Mouse (Mus musculus): ENCODE data around the gene Myh6. TPM values are rescaled to one million over a fixed set of nuclear protein-coding genes. Genes with fewer than 3 reads are reported as not detected.
"Not testable (repeated sequence)": the region's sequence is repeated elsewhere in the genome, so short reads cannot be mapped to it uniquely, and the experiment has no call there.

The Myh6 gene
- polyA plus RNA-seq, 1 experiment: 1.0 TPM

GRCm38 (mm10) chr14:54976633-54977032 is 9.9 kb upstream of the Myh6 start, which contains the start of gene Gm17428:
TSS of gene Gm17428 (plus strand) at chr14:54976933.
- TF ChIP-seq POLR2A (IDR thresholded peaks at IDR 0.05; ENCODE audit: low read depth, low read length): no peak
- no peak for TF ChIP-seq CTCF (IDR thresholded peaks at IDR 0.05; ENCODE audit: borderline replicate concordance, insufficient read depth, low read length)
- Histone ChIP-seq H3K27ac (ENCODE audit: insufficient read depth, low read length) (no peak within 1 kb of the TSS), H3K4me3 (ENCODE audit: insufficient read depth, low read length) (no peak within 1 kb of the TSS), H3K4me1 (ENCODE audit: control insufficient read depth, insufficient read depth, low read length) (no peaks in the 10 kb centered on the region)

- Histone ChIP-seq H3K4me1 (ENCODE audit: control insufficient read depth, insufficient read depth, low read length) (no peaks in the 10 kb centered on the region), H3K27ac (ENCODE audit: insufficient read depth, low read length) (no peak overlapping the region), H3K4me3 (ENCODE audit: insufficient read depth, low read length) (no peak overlapping the region)
- TF ChIP-seq POLR2A (IDR thresholded peaks at IDR 0.05; ENCODE audit: low read depth, low read length) (no peak), CTCF (IDR thresholded peaks at IDR 0.05; ENCODE audit: borderline replicate concordance, insufficient read depth, low read length) (no peak)
Measured at GRCm38 (mm10) chr14:54974068-54974791, 7.5 kb upstream of the Myh6 start.

GRCm38 (mm10) chr14:54972786-54973185 is 6.1 kb upstream of the Myh6 start:
- not testable (repeated sequence) for H3K4me3 ChIP-seq (ENCODE audit: insufficient read depth, low read length); H3K4me1 ChIP-seq (ENCODE audit: control insufficient read depth, insufficient read depth, low read length); H3K27ac ChIP-seq (ENCODE audit: insufficient read depth, low read length)

GRCm38 (mm10) chr14:54968344-54968743 is 1.6 kb upstream of the Myh6 start:
- Histone ChIP-seq H3K4me1 (ENCODE audit: control insufficient read depth, insufficient read depth, low read length) (no peaks in the 10 kb centered on the region), H3K27ac (ENCODE audit: insufficient read depth, low read length) (no peak overlapping the region), H3K4me3 (ENCODE audit: insufficient read depth, low read length) (no peak overlapping the region)
- TF ChIP-seq CTCF (IDR thresholded peaks at IDR 0.05; ENCODE audit: borderline replicate concordance, insufficient read depth, low read length): no peak
- TF ChIP-seq POLR2A (IDR thresholded peaks at IDR 0.05; ENCODE audit: low read depth, low read length): no peak

GRCm38 (mm10) chr14:54967874-54968273 is 1.1 kb upstream of the Myh6 start:
- Histone ChIP-seq H3K27ac (ENCODE audit: insufficient read depth, low read length) (no peak overlapping the region), H3K4me1 (ENCODE audit: control insufficient read depth, insufficient read depth, low read length) (no peaks in the 10 kb centered on the region), H3K4me3 (ENCODE audit: insufficient read depth, low read length) (no peak overlapping the region)
- TF ChIP-seq POLR2A (IDR thresholded peaks at IDR 0.05; ENCODE audit: low read depth, low read length): no peak
- TF ChIP-seq CTCF (IDR thresholded peaks at IDR 0.05; ENCODE audit: borderline replicate concordance, insufficient read depth, low read length): no peak

GRCm38 (mm10) chr14:54965631-54966030 is 1.1 kb downstream of the Myh6 start:
- Histone ChIP-seq H3K4me1 (ENCODE audit: control insufficient read depth, insufficient read depth, low read length) (no peaks in the 10 kb centered on the region), H3K4me3 (ENCODE audit: insufficient read depth, low read length) (no peak overlapping the region), H3K27ac (ENCODE audit: insufficient read depth, low read length) (no peak overlapping the region)
- TF ChIP-seq CTCF (IDR thresholded peaks at IDR 0.05; ENCODE audit: borderline replicate concordance, insufficient read depth, low read length): no peak
- TF ChIP-seq POLR2A (IDR thresholded peaks at IDR 0.05; ENCODE audit: low read depth, low read length): no peak

- Histone ChIP-seq H3K4me3 (ENCODE audit: insufficient read depth, low read length) (no peak overlapping the region), H3K27ac (ENCODE audit: insufficient read depth, low read length) (no peak overlapping the region), H3K4me1 (ENCODE audit: control insufficient read depth, insufficient read depth, low read length) (no peaks in the 10 kb centered on the region)
- TF ChIP-seq CTCF (IDR thresholded peaks at IDR 0.05; ENCODE audit: borderline replicate concordance, insufficient read depth, low read length) (no peak), POLR2A (IDR thresholded peaks at IDR 0.05; ENCODE audit: low read depth, low read length) (no peak)
Measured at GRCm38 (mm10) chr14:54965044-54965443, 1.7 kb downstream of the Myh6 start.

- Histone ChIP-seq H3K4me1 (ENCODE audit: control insufficient read depth, insufficient read depth, low read length) (no peaks in the 10 kb centered on the region), H3K27ac (ENCODE audit: insufficient read depth, low read length) (no peak overlapping the region), H3K4me3 (ENCODE audit: insufficient read depth, low read length) (no peak overlapping the region)
- TF ChIP-seq POLR2A (IDR thresholded peaks at IDR 0.05; ENCODE audit: low read depth, low read length): no peak
- TF ChIP-seq CTCF (IDR thresholded peaks at IDR 0.05; ENCODE audit: borderline replicate concordance, insufficient read depth, low read length): no peak
Measured at GRCm38 (mm10) chr14:54963727-54964126, 3.0 kb downstream of the Myh6 start.

GRCm38 (mm10) chr14:54962714-54963113 is 4.0 kb downstream of the Myh6 start:
- H3K27ac ChIP-seq (ENCODE audit: insufficient read depth, low read length): no peak overlapping the region
- no peaks in the 10 kb centered on the region for H3K4me1 ChIP-seq (ENCODE audit: control insufficient read depth, insufficient read depth, low read length)
- TF ChIP-seq CTCF (IDR thresholded peaks at IDR 0.05; ENCODE audit: borderline replicate concordance, insufficient read depth, low read length) (no peak), POLR2A (IDR thresholded peaks at IDR 0.05; ENCODE audit: low read depth, low read length) (no peak)
- H3K4me3 ChIP-seq (ENCODE audit: insufficient read depth, low read length): no peak overlapping the region

GRCm38 (mm10) chr14:54961487-54961886 is 5.2 kb downstream of the Myh6 start:
- Histone ChIP-seq H3K4me3 (ENCODE audit: insufficient read depth, low read length) (no peak overlapping the region), H3K4me1 (ENCODE audit: control insufficient read depth, insufficient read depth, low read length) (no peaks in the 10 kb centered on the region), H3K27ac (ENCODE audit: insufficient read depth, low read length) (no peak overlapping the region)
- no peak for TF ChIP-seq CTCF (IDR thresholded peaks at IDR 0.05; ENCODE audit: borderline replicate concordance, insufficient read depth, low read length)
- no peak for TF ChIP-seq POLR2A (IDR thresholded peaks at IDR 0.05; ENCODE audit: low read depth, low read length)

All from embryonic fibroblast, embryonic 13.5 days (primary cell).